Mouse (Mus musculus): ENCODE data around the gene Gm14496. TPM values are rescaled to one million over a fixed set of nuclear protein-coding genes. Genes with fewer than 3 reads are reported as not detected.
"Not testable (repeated sequence)": the region's sequence is repeated elsewhere in the genome, so short reads cannot be mapped to it uniquely, and the experiment has no call there.

Gm14496 gene
- not detected for total RNA-seq (2021)

DNA sequence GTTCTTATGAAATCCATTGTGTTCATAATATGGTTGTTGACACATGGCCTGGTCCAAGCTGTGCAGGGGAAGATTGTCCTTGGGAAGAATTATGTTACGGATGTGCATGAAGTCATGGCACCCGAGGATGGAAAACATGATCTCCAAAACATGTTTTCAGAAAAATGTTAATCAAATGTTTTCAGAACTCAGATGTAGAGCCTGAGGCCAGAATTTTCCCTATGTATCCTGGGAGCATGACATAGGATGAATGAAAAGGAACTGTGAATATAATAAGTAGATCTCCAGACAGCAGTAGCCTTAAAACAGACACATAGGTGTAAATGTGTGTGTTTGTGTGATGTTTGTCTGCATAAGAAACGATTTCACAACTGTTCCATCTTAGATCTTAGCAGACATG is at the start of gene Gm14496:
Gm14496 (plus strand) TSS at position 301 of the 400 bp plus-strand sequence.
- intact Hi-C loops (cut with DNase I) = no loop called here
- no peak for DNase-seq

DNA sequence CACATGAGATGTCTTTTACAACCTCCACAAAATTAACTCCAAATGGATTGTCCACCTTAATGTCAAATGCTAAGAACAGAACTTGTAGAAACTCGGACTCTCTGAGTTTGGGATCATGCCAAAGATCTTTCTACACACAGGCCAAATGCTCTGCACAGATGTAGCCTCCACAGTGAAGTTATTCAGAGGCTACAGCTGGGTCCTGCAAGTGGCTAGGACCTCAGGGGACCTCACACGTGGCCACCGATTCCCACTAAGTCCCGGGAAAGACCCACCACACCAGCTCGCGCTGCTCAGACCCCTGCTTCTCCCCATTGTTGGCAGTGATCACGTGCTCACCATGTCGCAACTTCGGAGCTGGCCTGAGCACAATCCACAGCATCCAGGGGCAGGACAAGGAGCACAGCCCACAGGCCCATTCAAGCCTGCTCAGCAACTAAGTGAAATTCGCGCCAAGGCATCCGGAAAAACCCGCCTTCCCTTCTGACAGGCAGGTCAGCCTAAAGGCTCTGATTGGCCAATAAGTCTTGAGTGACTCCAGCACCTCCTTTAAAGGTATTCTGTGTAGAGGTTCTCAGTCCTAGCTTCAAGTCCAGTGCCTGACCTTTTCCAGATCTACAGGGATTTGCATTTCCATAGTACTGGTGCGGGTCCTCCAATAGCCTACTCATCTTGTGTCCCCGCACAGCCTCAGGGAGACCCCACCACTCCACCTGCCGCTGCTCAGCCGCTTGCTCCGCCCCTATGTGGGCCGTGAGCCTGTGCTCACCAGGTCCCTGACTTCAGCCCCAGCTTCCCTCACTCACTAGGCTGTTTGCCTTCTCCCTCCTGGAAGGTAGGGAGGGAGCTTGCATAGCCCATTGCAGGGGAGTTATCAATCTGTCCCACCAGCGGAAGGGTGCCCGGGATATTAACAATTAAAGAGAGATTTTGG is 37.9 kb upstream of the Gm14496 start:
- peak; percentile 6 for DNase-seq
- intact Hi-C loops (cut with DNase I) = not testable (repeated sequence)

GRCm38 (mm10) chr2:181968395-181968794 is 22.5 kb upstream of the Gm14496 start:
- no peak for DNase-seq
- intact Hi-C loops (cut with DNase I) = no loop called here

- intact Hi-C loops (cut with DNase I) = no loop called here
Observed at GRCm38 (mm10) chr2:181969187-181969586, 21.7 kb upstream of the Gm14496 start.

GRCm38 (mm10) chr2:181981969-181982368 is 9.0 kb upstream of the Gm14496 start:
- intact Hi-C loops (cut with DNase I); DNase-seq: not testable (repeated sequence)

More at GRCm38 (mm10) chr2:181969187-181969586, 21.7 kb upstream of the Gm14496 start:
- no peak for DNase-seq

Other genes starting within 250 kb of the Gm14496 start
- gene Myt1, start 227.8 kb upstream of the Gm14496 start, total RNA-seq (2021) = 10 to 100 TPM; 35.7 to 37.7 TPM
- gene Pcmtd2, start 153.3 kb upstream of the Gm14496 start, total RNA-seq (2021) = 10 to 100 TPM; 38.0 to 40.7 TPM
- gene Polr3k, start 126.8 kb upstream of the Gm14496 start, total RNA-seq (2021) = 10 to 100 TPM; 53.4 to 56.2 TPM